Mouse (Mus musculus) ovary, postnatal 14 days (tissue): ENCODE measurements around the gene Serpina1c.
"Not testable (repeated sequence)": the region's sequence is repeated elsewhere in the genome, so short reads cannot be mapped to it uniquely, and the experiment has no call there.

Experiments used
- DNase-seq: peaks from one replicate; pipeline ENCODE4 v3.0.0; 2022; ENCODE audit warnings: low spot score

Gene Serpina1c

GRCm38 (mm10) chr12:103904837-103905340 lies at the start of gene Serpina1c:
Gene Serpina1c, minus strand, starts transcription at chr12:103904887.
- not testable (repeated sequence) for DNase-seq

GRCm38 (mm10) chr12:103952972-103953371 lies 48.3 kb upstream of the Serpina1c start:
- DNase-seq: not testable (repeated sequence)

GRCm38 (mm10) chr12:103946243-103946642 lies 41.6 kb upstream of the Serpina1c start:
- DNase-seq: no peak

- not testable (repeated sequence) for DNase-seq
Observed at GRCm38 (mm10) chr12:103909181-103909580, 4.5 kb upstream of the Serpina1c start.

DNA sequence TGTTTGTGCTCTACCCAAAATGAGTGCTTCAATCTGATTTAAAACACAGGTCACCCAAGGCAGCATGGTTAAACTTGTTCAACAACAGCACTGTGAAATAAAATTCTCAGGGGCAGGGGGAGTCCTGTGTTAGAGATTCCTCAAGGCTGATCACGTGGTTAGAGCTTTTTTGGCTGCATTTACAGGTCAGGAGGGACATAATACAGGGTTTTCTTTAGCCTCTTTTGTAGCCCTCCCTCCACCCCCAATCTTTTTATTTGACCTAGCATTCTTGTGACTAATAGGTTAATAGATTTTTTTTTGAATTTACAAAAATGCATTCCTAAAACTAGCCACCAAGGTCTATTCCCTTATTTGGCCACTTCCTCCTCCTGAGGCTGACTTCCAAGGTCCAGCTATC lies 3.1 kb upstream of the Serpina1c start:
- DNase-seq: not testable (repeated sequence)

GRCm38 (mm10) chr12:103901929-103902328 lies 2.8 kb downstream of the Serpina1c start:
- DNase-seq: not testable (repeated sequence)

GRCm38 (mm10) chr12:103866873-103867272 lies 37.8 kb downstream of the Serpina1c start:
- not testable (repeated sequence) for DNase-seq

- DNase-seq: not testable (repeated sequence)
Observed at GRCm38 (mm10) chr12:103863101-103863974, 41.3 kb downstream of the Serpina1c start, which contains the start of gene Serpina1a. Gene Serpina1a, minus strand, starts transcription at chr12:103863562.

- DNase-seq: no peak
Observed at GRCm38 (mm10) chr12:103860976-103861375, 43.7 kb downstream of the Serpina1c start.

DNA sequence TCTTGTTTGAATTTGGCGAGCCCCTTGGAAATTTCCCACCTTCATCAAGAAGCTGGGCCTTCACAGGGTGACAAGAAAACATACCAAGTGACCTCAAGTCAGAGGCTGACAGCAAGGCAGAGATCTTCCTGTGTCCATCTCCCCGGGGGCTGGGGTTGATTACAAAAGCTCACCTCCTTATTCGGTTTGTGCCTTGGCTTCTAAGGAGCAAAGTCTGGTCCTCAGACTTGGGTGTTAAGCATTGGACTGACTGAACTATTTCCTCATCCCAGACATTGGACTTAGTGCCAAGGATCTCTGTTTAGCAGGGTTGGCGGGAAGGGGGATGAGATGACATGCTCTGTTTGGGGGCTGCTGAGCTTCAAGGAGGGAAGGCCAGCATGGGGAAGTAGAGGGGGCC lies 44.1 kb downstream of the Serpina1c start:
- DNase-seq: not testable (repeated sequence)

- not testable (repeated sequence) for DNase-seq
Observed at GRCm38 (mm10) chr12:103859584-103859983, 45.1 kb downstream of the Serpina1c start.

GRCm38 (mm10) chr12:103853032-103853431 lies 51.7 kb downstream of the Serpina1c start:
- not testable (repeated sequence) for DNase-seq
